16 mouse cellular contexts compared by ENCODE assay signal in genomic region chr16:10968299-10968698, GRCm38 (mm10).
DNase-seq lines count a peak whose midpoint lies in the region; ATAC-seq and TF ChIP-seq lines count a peak whose summit lies in the region.
"Had no signal": no experiment of that assay in that cellular context is flagged by ENCODE, and none has a peak within 500 bp of the region (broad histone marks: within the 10 kb centered on the region; RNA-seq: fewer than 3 reads in every experiment).

No protein-coding gene starts in this region.

- H3K4me2 ChIP-seq in kidney, embryonic 16.5 days (replicated peaks; ENCODE audit: low read depth, low read length) = no peak overlapping the region
- no peak overlapping the region for H3K4me2 ChIP-seq in midbrain, embryonic 15.5 days
- no peak overlapping the region for H3K4me2 ChIP-seq in midbrain, embryonic 11.5 days
- no peak overlapping the region for H3K4me2 ChIP-seq in kidney, postnatal 0 days (ENCODE audit: low read length)
- H3K4me2 ChIP-seq: embryonic facial prominence, embryonic 13.5 days; neural tube, embryonic 15.5 days had no signal

- H3K9ac ChIP-seq in kidney, embryonic 16.5 days (replicated peaks; ENCODE audit: low read length) = no peak overlapping the region
- H3K9ac ChIP-seq in midbrain, embryonic 15.5 days = no peak overlapping the region
- H3K9ac ChIP-seq in midbrain, embryonic 11.5 days (ENCODE audit: low read length) = no peak overlapping the region
- H3K9ac ChIP-seq in kidney, postnatal 0 days (ENCODE audit: low read depth, low read length) = no peak overlapping the region
- H3K9ac ChIP-seq: embryonic facial prominence, embryonic 13.5 days; neural tube, embryonic 15.5 days had no signal

- H3K27ac ChIP-seq in kidney, embryonic 16.5 days (ENCODE audit: low read length) = no peak overlapping the region
- no peak overlapping the region for H3K27ac ChIP-seq in midbrain, embryonic 15.5 days
- no peak overlapping the region for H3K27ac ChIP-seq in midbrain, embryonic 11.5 days (ENCODE audit: low read depth, low read length)
- peak overlapping the region; percentile 42 for H3K27ac ChIP-seq in kidney, postnatal 0 days
- H3K27ac ChIP-seq: embryonic facial prominence, embryonic 13.5 days; gastrocnemius, adult 2 months; neural tube, embryonic 15.5 days had no signal

- DNase-seq in kidney, adult 8-10 months = peak; percentile 41 to 65
- no peak for DNase-seq in midbrain, embryonic 11.5 days (ENCODE audit: low spot score, missing footprints)
- no peak for DNase-seq in kidney, postnatal 0 days (ENCODE audit: low spot score)
- no peak for DNase-seq in urinary bladder, adult 2 months (ENCODE audit: low spot score)
- no peak for DNase-seq in spleen, adult 12 weeks (ENCODE audit: low spot score)
- DNase-seq: cerebellum, adult 9-11 months; gastrocnemius, adult 2 months; heart, adult 11 months; lung, postnatal 10 days; right cerebral cortex, postnatal 25 days; thymus, adult 2 months had no signal

- ATAC-seq in kidney, embryonic 16.5 days (ENCODE audit: low FRiP score, low TSS enrichment) = no peak
- 0 out of 2 replicates have a peak, but pooled peaks have one; percentile 20 for ATAC-seq in midbrain, embryonic 15.5 days (replicated peaks)
- no peak for ATAC-seq in midbrain, embryonic 11.5 days (ENCODE audit: low FRiP score)
- peak; percentile 38; the same call in 1 of the 2 replicates for ATAC-seq in kidney, postnatal 0 days (replicated peaks; ENCODE audit: low FRiP score, low read depth)

- no peaks in the 10 kb centered on the region for H3K9me3 ChIP-seq in kidney, embryonic 16.5 days (ENCODE audit: low read length)
- no peaks in the 10 kb centered on the region for H3K9me3 ChIP-seq in midbrain, embryonic 15.5 days
- H3K9me3 ChIP-seq in midbrain, embryonic 11.5 days (ENCODE audit: control insufficient read depth, low read length) = no peaks in the 10 kb centered on the region
- no peaks in the 10 kb centered on the region for H3K9me3 ChIP-seq in kidney, postnatal 0 days (replicated peaks; ENCODE audit: low read length)
- H3K9me3 ChIP-seq: embryonic facial prominence, embryonic 13.5 days; neural tube, embryonic 15.5 days had no signal

- peaks cover 10% of the 10 kb centered on the region; the same call in 1 of the 2 replicates for H3K4me1 ChIP-seq in kidney, embryonic 16.5 days (ENCODE audit: insufficient read depth, low read length)
- no peaks in the 10 kb centered on the region for H3K4me1 ChIP-seq in midbrain, embryonic 15.5 days
- H3K4me1 ChIP-seq in midbrain, embryonic 11.5 days (ENCODE audit: control insufficient read depth, insufficient read depth, low read length) = peaks cover 5% of the 10 kb centered on the region
- peaks cover 8% of the 10 kb centered on the region; the same call in 1 of the 2 replicates for H3K4me1 ChIP-seq in kidney, postnatal 0 days (replicated peaks; ENCODE audit: insufficient read depth, low read length)
- H3K4me1 ChIP-seq: neural tube, embryonic 15.5 days had no signal

- 80% methylated on average over 4 of the region's 4 CpGs for WGBS in kidney, embryonic 16.5 days
- 82% methylated on average over 4 of the region's 4 CpGs for WGBS in midbrain, embryonic 15.5 days
- 85% methylated on average over 4 of the region's 4 CpGs for WGBS in midbrain, embryonic 11.5 days
- 61% methylated on average over 4 of the region's 4 CpGs for WGBS in kidney, postnatal 0 days

- no peaks in the 10 kb centered on the region for H3K27me3 ChIP-seq in kidney, embryonic 16.5 days (ENCODE audit: insufficient read depth, low read length)
- H3K27me3 ChIP-seq in midbrain, embryonic 15.5 days (replicated peaks) = no peaks in the 10 kb centered on the region
- no peaks in the 10 kb centered on the region for H3K27me3 ChIP-seq in midbrain, embryonic 11.5 days (ENCODE audit: control insufficient read depth, insufficient read depth, low read length)
- H3K27me3 ChIP-seq in kidney, postnatal 0 days (ENCODE audit: insufficient read depth, low read length) = no peaks in the 10 kb centered on the region
- H3K27me3 ChIP-seq: embryonic facial prominence, embryonic 13.5 days; neural tube, embryonic 15.5 days had no signal

- no peak overlapping the region for H3K4me3 ChIP-seq in kidney, embryonic 16.5 days (ENCODE audit: low read length)
- H3K4me3 ChIP-seq in midbrain, embryonic 15.5 days = no peak overlapping the region
- H3K4me3 ChIP-seq in midbrain, embryonic 11.5 days (ENCODE audit: low read depth, low read length) = no peak overlapping the region
- H3K4me3 ChIP-seq in kidney, postnatal 0 days (replicated peaks; ENCODE audit: low read depth, low read length) = no peak overlapping the region
- H3K4me3 ChIP-seq: embryonic facial prominence, embryonic 13.5 days; gastrocnemius, adult 2 months; myocyte; neural tube, embryonic 15.5 days had no signal

- peaks cover 17% of the 10 kb centered on the region for H3K36me3 ChIP-seq in kidney, embryonic 16.5 days (ENCODE audit: insufficient read depth, low read length)
- no peaks in the 10 kb centered on the region for H3K36me3 ChIP-seq in midbrain, embryonic 15.5 days (replicated peaks)
- H3K36me3 ChIP-seq in midbrain, embryonic 11.5 days (ENCODE audit: control insufficient read depth, insufficient read depth, low read length) = no peaks in the 10 kb centered on the region
- peaks cover 13% of the 10 kb centered on the region; the same call in 1 of the 2 replicates for H3K36me3 ChIP-seq in kidney, postnatal 0 days (ENCODE audit: insufficient read depth, low read length)
- H3K36me3 ChIP-seq: neural tube, embryonic 15.5 days had no signal

- no peak for TF ChIP-seq CTCF in kidney, postnatal 0 days (IDR thresholded peaks at IDR 0.05; ENCODE audit: low read depth)

Comparison
In these comparisons a context has a peak if more than half of its experiments do, and no peak if none do; other contexts are left out.
1. DNase-seq: peak in kidney, adult 8-10 months (2 of 2); none in midbrain, embryonic 11.5 days (single experiment), kidney, postnatal 0 days (single experiment), urinary bladder, adult 2 months (single experiment) and spleen, adult 12 weeks (single experiment).
2. ATAC-seq: peak in midbrain, embryonic 15.5 days (single experiment) and kidney, postnatal 0 days (single experiment); none in kidney, embryonic 16.5 days (single experiment) and midbrain, embryonic 11.5 days (single experiment).